Mouse (Mus musculus) spleen, postnatal 10 days (tissue): ENCODE measurements at regions not wholly inside any gene's neighbourhood (a gene's known extent, or its start where the extent isn't known, plus 50 kb on each side); places are given as distances from the start of the nearest gene placed in this dataset.
"Not testable (repeated sequence)": the region's sequence is repeated elsewhere in the genome, so short reads cannot be mapped to it uniquely, and the experiment has no call there.

Experiments
- DNase-seq, 2 experiments: peaks; one replicate each; pipeline ENCODE4 v3.0.0; 2021 to 2022; ENCODE audit warnings: low spot score in 2 of 2

DNA sequence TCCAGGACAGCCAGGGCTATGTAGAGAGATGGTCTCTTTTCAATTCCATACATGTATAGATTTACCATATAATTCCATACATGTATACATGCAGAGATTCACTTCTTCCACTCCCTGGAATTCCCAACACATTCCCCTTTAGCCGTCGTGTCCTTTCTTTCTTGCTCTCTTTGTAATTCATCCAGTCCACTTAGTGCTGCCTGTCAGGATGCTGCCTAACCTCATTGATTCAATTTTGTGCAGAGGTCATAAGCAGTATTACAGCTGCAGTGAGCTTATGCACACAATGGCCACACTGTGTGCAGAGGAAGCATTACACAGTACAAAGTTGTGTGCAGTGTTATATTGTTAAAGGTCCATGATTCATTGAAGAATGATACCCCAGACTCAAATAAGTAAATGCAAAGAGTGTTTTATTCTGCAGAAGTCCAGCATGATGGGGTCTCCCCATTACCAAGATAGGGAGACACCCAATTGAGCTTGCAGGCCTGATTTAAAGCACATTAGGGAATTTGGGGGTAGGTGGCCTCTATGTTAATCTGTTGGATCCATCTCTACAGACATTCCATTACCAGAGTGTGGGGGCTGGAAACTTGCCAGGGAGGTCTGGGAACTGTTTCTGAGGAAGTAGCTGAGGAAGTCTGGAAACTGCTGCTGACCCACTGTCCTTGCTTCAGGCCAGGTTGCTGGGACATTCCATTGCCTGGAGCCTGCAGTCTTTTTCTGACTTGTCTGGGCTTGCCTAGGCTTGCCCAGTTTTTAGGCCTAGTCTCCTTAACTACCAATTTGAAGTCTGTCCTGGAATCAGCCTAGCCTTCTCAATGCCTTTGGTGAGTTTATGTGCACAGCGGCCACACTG lies 72.8 kb downstream of the Fam161a start:
- DNase-seq, result no peak

DNA sequence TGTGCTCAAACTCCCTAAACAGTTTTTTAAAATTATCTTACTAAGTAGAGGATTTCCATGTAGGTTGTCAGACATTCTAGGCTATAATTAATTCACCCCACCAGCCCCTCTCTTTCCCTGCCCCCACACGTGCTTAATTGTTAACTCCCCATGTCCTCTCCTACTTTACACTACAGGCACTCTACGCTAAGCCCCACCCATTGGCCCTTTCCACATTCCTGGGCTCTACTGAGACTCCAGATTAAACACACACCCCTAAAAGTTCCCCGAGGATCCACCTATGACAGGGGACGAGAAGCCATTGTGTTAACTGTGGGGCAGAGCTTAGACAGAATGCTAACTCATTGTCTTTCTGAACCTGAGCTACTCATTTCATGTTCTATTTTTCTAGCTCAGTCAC lies 74.3 kb downstream of the Fam161a start:
- no peak for DNase-seq

DNA sequence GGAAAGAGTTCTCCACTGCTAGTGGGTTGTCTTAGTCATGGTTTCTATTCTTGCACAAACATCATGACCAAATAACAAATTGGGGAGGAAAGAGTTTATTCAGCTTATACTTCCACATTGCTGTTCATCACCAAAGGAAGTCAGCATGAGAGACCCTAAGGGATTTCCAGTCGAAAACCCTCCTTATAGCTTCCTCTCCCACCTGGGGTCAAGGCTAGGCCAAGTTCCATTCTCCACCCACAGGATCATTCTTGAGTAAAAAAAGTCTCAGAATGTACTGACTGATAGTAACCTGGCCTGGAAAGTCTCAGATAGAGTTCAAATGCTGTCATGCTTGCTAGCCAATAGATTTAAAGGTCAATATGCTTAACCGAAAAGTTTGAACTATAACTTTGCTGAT lies 76.5 kb downstream of the Fam161a start:
- DNase-seq, result not testable (repeated sequence)

DNA sequence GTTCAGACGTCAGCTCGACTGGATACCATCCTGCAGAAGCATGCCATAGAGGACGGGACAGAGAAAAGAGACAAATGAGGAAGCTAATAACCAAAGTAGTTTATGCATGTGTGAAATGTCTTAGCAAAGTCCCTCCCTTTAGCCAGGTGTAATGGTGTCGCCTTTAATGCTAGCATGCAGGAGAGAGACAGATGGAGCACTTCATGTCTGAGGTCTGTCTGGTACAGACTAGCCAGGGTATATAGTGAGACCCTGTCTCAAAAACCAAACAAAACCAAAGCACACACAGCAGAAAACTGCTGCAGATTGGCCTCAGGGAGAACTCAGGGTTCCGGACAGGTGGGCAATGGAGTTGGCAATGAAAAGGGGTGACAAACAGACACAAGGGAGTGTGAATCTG lies 88.0 kb downstream of the Fam161a start:
- DNase-seq, result no peak

DNA sequence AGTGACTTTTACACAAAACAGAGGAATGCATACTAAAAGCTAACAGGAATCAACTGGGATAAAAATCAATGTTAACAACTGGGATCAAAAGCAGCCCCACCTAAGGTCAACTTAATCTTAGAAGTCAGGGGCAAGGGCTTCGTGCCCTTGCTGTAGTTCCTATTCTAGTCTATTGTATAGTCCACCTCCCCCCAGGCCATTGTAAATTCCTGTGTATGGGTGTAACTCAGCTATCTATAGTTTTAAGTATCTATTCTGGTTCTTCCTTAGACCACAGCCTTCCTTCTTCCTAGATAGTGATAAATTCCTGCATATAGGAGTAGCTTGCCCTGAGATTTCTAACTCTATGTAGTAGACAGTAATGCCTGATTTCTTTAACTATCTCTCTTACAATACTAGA lies 88.4 kb downstream of the Fam161a start:
- DNase-seq, result not testable (repeated sequence)

DNA sequence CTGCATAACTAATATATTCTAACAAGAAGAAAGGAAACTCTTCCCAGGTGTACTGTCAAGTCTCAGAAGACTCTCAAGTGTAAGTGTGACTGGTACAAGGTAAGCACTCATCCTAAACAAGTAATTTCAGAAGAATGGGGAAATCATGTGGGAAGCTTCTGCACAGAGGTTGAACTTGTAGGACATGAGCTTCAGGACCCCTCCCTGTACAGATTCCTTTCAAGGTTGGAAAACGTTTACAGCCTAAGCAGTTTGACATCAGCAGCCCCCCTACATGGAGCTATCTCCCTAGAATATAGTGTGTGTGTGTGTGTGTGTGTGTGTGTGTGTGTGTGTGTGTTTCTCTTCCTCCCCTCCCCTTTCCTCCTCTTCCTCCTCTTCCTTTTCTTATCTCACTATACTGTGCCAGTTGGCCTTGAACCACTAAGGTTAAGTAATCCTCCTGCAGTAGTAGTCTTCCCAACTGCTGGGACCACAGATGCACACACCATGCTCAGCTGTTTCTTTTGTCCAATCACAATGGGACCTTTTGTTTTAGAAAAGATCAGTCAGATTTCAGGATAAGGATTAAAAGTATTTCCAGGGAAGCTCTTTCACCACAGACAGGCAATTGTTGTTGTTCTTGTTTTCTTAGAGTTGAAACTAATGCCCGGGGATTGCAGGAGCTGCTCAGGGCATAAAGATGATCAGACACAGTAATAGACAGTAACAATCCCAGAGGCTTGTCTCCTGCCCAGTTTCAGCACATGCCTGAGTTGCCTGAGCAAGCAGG lies 89.3 kb downstream of the Fam161a start:
- no peak for DNase-seq

DNA sequence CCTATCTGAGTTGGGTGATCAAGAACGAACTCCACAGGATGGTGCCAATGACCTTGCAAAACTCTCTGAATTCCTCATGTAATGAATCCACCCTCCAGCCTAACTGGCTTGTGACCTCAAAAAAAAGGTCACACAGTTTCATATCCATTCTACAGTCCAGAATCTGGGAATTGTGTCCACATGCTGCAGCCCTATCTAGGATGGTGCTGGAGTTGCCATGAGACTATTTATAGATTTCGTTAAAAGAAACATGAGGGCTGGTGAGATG lies 89.8 kb downstream of the Fam161a start:
- no peak for DNase-seq

DNA sequence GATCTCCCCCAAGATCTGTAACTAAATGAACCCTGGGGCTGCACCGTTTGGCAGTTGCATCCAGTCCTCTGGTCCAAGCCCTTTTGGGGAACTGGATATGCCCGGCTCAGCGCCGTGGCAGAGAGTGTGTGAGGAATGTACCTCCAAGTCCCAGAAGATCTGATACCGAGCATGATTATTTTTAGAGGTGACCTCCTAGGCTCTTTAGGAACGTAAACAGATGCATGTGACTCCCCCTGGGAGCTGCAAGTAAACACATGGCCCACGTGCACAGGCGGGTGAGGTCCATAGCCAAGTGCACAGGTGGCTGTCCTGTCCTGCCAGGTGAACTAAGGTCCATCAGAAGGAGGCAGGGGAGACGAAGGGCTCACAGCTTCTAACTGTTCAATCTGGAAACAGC lies 107.3 kb downstream of the Fam161a start:
- DNase-seq, result no peak

DNA sequence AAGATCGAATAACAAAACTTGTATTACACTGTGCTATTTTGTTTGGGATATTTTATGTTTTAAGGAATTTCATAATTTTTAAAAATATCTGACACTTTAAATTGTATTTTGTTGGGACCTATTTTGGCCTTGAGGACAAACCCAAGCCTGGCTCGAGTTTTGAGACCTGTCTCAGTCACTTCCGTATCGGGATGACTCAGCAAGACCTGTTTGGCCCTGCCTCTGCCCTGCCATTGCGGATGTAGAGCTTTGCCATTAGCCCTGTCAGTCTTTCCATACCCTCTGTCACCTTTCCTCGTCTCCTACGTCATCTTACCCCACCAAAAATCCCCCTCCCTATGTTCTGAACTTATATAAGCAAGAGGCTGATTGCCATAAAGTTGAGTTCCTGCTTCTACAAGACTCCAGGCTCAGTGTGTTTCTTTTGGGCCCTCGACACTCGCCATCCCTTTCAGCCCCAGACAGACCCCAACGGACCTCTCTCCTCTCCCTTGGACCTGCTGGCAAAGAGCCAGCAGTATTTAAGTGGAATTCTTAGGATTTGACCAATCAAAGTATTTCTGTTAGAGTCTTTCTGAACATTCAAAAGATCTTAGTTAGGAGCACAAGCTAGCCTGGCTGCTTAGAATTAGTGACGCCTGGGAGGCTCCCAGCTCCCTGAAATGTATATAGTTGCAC lies 113.3 kb downstream of the Fam161a start:
- no peak for DNase-seq

DNA sequence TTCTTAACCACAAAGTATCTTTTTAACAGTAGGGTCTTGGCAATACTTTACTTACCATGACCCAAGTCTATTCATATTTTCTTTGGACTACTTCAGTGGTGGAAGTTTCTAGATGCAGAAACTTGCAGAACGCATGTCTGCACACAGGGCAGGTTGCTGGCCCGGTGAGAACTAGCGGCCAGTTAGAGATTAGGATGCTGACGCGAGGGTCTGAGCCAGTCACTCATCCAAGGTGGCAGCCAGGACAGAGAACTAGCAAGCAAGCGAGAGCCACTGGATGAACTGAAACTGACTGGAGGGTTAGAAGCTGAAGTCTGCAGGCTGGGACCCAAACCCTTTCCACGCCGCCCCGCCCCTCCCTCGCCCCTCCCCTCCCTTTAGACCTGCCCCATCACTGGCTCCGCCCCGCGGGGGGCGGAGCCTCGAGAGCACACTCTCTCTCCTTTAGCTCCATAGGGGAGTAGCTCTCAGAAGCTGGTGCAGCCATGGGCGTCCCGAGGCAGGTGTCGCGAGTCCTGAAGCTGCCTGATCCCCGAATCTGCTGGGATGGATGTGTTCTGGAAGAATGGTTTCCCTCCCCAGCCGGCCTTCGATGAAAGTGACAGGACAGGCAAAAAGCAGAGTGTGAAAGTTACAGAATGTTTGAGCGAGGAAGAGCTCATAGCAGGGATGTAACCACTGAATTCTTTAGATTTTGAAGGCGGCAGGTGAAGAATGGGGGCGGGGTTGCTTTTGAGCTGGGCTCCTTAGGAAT lies 117.0 kb downstream of the Fam161a start:
- DNase-seq, result peak in 1 of 2 experiments; percentile 39

DNA sequence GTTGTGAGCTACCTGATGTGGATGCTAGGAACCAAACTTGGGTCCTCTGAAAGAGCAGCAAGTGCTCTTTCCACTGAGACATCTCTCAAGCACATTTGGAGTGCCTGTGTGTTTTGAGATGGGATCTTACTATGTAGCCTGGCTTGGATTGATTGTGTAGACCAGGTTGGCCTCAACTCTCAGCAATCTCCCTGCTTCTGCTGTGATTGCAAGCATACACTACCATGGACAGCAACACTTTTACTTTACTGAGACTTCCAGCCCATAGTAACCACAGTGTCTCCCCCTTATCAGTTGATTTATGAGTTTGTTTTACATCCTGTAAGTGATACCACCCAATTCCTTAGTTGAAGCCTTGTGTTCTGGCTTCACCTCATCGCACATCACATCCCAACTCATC lies 123.8 kb downstream of the Fam161a start:
- DNase-seq, result no peak

DNA sequence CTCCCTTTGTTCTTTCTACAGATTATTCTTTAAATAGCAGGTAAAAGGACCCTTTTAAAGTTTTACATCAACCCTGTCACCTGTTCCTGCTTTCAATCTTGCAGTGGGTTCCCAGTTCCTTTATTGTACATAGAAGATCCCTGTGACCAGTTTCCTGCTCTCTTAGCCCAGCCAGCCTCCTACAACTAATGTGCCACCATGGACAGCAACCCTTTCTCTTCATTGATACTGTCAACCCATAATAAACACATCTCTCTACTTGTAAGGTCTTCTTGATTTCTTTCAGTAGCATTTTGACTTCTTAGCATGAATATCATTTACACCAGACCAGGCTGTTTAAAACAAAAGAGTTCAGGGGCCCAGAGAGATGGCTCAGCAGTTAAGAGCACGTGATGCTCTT lies 124.2 kb upstream of the Xpo1 start:
- no peak for DNase-seq

DNA sequence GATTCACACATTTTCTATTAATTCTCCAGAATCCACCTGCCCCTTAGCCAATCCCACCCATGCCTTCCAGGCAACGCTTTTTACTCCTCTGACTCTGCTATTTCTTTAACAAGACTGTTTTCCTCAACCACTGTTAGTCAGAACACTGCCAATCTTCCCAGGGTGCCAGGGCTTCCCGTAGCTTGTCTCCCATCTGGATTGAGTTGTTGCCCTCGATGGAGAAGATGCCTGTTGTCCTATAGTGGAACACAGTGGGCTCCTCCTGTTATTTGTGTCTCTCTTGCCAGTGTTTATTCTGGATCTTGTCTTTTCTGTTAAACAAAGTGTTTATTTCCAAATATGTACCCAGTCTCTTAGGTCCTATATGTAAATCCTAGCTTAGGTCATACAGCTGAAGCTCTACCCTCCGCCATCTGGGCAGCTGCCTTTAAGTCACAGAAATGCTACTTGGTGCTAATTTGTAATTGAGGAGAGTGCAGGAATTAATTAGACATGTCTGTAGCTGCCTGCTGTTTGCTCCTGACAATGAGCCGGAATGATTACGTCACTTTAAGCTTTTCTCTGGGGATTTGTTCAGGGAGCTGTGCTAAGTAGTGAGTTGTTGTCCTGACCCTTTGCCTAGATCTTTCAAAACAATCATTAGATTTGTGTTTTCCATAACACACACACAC lies 115.3 kb upstream of the Xpo1 start:
- DNase-seq, result no peak

DNA sequence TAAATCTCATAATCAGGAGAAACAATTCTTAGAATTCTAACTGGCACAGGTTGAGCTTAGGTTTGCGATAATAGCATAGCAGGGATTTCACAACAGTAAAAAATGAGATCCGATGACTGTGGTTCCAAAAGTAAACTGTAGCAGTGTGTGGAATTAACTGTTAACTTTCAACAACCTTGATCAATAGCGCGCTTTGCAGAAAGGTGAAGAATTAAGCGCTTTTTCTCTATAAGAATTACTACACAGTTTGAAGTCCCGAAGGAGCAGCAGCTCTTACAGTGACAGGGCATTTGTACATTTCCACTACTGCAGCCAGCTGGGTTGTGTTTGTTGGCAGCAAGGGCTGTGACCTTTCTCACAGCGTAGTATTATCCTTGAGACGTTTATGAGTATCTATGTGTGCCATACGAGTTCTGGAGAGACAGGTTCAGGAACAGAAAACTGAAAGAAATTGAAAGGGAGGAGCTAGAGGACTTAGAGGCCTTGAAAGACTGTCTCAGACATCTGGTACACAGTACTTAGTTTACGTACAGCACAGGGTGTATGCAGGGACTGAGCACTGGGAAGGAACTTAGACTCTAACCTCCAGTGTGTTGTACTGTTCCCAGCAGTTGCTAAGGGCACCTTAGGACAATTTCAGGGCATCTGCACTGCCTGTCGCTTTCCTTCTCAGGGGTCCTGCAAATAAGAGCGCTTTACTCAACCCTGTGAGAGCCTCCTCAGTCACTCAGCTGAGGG lies 114.6 kb upstream of the Xpo1 start:
- DNase-seq, result no peak

DNA sequence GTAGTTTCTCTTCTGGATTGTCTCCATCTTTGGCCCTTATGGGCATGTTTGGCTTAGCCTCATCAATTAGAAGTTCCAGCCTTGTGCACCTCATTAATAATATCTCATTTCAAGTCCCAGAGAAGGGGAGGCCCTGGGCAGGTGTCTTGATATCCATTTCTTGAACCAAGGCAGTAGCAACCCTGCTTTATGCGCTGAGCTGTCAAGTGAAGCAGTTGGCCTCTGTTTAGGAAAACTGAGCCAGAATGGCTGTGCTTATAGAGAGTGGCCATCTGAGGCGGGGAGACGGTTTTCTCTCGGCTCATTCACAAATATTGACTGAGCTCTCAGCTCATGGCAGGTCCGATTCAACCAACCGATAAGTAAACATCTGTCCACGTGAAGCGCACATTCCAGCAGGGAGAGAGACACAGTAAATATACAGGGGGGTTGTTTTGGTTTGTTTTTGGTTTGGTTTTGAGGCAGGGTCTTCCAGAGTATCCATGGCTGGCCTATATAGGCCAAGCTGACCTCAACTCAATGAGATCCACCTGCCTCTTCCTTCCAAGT lies 107.7 kb upstream of the Xpo1 start:
- no peak for DNase-seq

DNA sequence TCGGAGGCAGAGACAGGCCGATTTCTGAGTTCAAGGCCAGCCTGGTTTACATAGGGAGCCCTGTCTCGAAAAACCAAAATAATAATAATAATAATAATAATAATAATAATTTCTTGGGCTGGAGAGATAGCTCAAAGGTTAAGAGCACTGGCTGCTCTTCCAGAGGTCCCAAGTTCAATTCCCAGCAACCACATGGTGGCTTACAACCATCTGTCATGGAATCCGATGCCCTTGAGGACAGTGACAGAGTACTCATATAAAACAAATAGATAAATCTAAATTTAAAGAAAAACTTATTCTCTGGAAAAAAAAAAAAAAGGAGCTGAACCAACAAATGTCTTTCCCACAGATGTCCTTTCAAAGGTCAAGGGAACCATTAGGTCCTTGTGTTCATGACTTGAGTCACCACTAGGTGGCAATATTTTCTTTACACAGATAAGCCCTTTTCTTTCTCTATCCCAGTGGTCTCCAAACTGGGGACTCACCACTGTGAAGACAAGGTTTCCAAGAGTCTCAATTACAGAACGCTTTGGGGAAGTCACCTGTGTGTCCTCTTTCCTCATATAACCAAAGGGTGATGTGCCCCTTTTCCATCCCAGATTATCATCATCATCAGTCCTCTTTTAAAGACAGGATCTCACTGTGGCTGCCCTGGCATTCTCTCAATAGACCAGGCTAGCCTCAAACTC lies 106.1 kb upstream of the Xpo1 start:
- no peak for DNase-seq

DNA sequence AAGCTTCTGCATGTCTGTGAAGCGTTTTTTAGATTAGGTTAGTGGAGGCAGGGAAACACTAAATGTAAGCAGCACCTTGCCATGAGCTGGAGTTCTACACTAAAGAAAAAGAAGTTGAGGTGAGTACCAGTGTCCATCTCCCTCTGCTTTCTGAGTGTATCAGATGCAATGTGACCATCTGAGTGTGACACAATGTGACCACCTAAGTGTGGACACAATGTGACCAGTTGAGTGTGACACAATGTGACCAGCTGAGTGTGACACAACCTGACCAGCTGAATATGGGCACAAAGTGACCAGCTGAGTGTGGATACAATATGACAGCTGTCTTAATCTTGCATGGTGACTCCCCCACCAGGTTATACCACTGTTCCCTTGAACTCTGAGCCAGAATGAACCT lies 101.0 kb upstream of the Xpo1 start:
- no peak for DNase-seq

DNA sequence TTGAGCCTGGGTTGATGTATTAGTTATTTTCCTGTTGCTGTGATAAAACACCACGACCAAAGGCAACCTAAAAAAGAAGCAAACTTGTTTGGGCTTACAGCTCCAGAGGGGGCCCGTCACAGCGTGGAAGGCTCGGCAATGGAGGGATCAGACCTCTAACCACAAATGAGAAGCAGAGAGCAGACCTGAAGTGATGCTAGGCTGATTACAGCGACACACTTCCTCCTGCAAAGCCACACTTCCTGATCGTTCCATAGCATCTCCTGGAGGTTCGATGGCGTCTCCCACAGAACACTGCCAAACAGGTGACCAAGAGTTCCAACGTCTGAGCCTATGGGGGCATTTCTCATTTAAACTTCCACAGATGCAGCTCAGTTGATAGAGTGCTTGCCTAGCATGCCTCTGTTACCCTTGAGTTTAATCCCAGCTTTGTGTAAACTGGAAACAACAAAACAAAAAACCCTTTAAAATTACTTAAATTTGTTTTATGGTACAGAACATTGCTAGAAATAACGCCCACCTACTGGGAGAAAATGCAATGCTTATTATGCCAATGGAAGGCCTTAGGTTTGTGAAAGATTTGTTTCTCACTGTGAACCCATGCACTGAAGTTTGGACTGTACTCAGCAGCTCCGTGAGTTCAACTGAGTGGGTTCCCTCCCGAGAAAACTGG lies 87.2 kb upstream of the Xpo1 start:
- no peak for DNase-seq

DNA sequence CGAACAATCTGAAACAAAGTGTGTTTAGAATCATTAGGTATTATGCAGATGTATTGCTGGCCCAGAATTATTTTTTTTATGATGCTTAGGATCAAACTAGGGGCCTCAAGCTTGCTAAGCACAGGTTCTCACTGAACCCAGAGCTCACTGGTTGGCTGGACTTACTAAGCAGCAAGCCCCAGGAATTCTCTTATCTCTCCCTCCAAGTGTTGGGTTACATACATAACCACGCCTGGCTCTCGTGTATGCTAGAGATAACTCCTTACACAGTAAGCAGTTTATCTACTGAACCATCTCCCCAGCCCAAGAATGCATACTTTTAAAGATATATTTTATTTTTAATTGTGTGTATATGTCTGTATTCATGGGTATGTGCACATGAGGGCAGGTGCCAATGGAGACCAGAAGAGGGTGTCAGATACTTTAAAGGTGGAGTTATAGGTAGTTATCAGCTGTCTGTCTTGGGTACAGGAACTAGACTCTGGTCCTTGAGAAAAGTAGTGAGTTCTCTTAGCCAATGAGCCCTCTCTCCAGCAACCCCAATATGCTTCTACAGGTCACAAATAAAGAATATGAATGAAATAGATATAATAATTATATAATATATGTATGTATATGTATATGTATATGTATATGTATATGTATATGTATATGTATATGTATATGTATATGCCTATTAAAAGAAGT lies 86.0 kb upstream of the Xpo1 start:
- no peak for DNase-seq
